Mouse (Mus musculus): ENCODE results near the gene Eepd1.

DNA sequence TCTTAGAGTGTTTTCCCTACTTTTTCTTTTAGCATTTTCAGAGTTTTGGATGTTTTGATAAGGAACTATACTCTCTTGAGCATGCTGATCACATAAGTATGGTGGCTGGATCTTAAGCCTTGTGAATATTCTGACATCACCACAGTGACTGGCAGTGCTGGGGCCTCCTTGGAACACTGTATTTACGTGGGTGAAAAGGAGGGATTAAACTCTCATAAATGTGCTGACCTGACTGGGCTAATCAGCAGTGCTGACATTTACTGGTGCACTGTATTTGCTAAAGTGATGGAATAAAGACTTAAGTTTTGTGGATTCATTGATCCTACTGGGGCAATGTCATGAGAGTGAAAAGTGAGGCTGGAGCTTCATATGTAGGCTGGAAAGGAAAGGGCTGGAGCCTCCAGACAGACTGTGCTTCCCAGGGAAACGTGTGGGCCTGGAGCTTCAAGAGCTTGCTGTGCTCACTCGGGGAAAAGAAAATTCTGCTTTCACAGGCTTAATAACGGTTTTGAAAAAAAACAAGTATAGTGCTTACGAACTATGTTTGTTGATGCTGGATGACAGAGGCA lies 148.3 kb downstream of the Eepd1 start:
- TF ChIP-seq CTCF (IDR thresholded peaks at IDR 0.05; ENCODE audit: insufficient read depth, low read length) (no peak), POLR2A (IDR thresholded peaks at IDR 0.05; ENCODE audit: borderline replicate concordance, extremely low read depth, low read depth, low read length) (no peak)
